Mouse (Mus musculus): ENCODE measurements around the gene Atg5.

DNA sequence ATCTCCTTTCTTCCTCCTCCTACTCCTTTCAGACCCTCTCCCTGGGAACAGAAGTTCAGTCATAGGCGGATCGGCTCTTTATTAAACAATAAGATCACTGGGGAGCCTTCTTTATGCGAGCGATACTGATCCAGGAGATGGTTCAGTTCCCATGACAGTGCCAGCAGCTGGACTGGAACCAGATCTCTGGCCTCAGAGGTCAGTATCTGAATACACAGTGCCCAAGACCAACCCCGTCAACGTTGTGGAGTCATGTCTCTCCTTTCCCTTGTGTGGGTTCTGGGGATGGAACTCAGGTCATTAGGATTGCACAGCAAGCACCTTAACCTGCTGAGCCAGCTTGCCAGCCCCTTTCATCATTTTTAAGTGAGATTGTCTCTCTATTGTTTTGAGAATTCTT lies 70.4 kb downstream of the Atg5 start:
- TF ChIP-seq POLR2A (IDR thresholded peaks at IDR 0.05; ENCODE audit: low read depth, low read length) (no peak), CTCF (IDR thresholded peaks at IDR 0.05; ENCODE audit: borderline replicate concordance, insufficient read depth, low read length) (no peak)

All from embryonic fibroblast, embryonic 13.5 days (primary cell).